Mouse (Mus musculus) layer of hippocampus, postnatal 36 days (tissue): ENCODE data around the gene Selenow. TPM values are rescaled to one million over a fixed set of nuclear protein-coding genes. Genes with fewer than 3 reads are reported as not detected.
A peak's percentile ranks its signal among the peaks of the same experiment; 100 is the strongest.
"Not testable (repeated sequence)": the region's sequence is repeated elsewhere in the genome, so short reads cannot be mapped to it uniquely, and the experiment has no call there.

ENCODE experiments used
- DNase-seq, 2 experiments: peaks; one replicate each; pipeline ENCODE4 v3.0.0; 2022
- total RNA-seq, 2 experiments: library from RNA; stranded (reverse); gene quantifications; 2 replicates each; pipeline ENCODE4 v1.2.3; 2021

Selenow gene
- total RNA-seq, 2 experiments from 2014 or later = 1,445 to 1,563 TPM

GRCm38 (mm10) chr7:15945721-15946536 is 23.7 kb upstream of the Selenow start, which contains the start of gene Nop53:
Nop53 (minus strand) TSS chr7:15946074.
- DNase-seq = peak; percentile 94 to 95

DNA sequence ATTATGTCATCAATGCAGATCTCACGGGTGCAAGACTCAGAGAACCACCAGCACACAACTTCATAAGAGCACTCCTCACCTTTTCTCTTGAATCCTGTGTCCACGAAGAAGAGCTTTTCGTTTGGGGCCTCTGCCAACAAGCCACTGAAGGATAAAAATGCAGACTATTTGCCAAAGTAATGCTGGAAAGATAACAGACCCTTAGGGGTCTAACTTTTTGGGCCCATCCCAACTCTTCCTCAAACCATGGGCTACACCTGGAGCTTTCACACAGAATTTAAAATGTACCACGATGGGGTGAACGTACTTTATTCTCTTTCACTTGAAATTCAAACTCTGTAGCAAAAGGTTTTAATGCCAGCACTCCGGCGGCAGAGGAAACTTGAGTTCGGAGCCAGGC is 23.0 kb upstream of the Selenow start:
- DNase-seq = no peak

DNA sequence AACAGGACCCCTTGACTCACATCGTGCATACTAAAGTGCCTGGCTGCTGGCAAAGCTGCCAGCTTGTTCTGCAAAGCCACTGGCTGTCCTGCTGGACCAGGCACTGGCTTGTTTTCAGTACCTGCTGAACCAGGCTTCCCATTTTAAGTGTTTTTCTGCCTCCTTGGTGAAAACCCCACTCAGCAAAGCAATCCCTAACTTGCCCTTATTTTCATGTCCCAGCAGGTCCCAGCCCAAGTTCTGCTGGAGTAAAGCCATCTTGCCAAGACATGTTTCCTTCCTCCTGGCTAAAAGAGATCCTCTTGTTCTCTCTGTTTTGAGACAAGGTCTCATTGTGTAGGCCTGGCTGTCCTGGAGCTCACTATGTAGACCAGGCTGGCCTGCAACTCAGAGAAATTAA is 22.1 kb upstream of the Selenow start:
- no peak for DNase-seq

DNA sequence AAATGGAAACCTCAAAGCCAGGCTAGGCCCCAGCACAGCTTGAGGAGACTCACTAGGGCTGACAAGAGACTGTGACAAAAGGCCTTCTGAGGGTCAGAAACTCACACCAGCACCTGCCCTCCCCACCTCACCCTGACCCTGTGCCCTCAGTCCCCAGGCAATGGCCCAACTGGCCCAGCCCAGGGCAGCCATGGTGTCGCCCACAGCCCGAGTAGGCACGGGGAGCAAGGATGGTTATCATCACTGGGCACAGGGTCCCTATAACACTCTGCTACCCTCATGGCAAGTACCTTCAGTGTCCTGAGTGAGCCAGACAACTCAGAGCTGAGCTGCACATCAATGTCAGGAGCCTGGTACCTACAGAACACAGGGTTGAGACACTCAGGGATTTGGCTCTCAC is 16.4 kb upstream of the Selenow start:
- no peak for DNase-seq

DNA sequence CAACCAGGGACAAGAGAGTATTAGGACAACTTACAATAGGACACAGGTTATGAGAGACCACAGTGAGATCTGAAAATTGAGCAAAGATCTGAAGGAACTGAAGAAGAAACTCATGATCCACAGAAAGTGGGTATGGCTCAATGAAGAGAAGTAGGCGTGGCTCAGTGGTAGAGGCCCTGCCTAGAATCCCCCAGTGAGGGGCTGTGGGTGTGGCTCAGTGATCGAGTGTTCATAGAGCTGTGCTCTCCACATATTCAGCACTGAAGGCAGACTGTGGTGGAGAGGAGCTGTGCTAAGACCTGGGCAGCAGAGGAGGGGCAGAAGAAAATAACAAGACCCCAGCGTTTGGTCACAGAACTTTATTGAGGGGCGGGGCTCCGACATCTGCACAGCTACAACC is 15.3 kb upstream of the Selenow start:
- DNase-seq = no peak

GRCm38 (mm10) chr7:15933437-15934359 is 11.5 kb upstream of the Selenow start:
- DNase-seq = peak; percentile 54 to 61

- DNase-seq = no peak
Observed at GRCm38 (mm10) chr7:15931635-15932034, 9.4 kb upstream of the Selenow start.

DNA sequence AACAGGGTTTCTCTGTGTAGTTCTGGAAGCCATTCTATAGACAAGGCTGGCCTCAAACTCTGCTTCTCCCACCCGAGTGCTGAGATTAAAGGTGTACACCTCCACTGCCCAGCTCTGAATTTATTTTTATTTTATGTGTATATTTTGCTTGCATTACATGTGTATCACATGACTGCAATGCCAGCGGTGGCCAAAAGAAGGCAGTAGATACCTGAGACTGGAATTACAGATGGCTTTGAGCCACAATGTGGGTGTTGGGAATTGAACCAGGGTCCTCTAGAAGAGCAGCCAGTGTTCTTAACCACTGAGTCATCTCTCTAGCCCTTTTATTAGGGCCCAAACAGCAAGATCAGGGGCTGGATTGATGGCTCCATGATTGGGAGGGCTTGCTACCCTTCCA is 8.3 kb upstream of the Selenow start:
- DNase-seq = no peak

- no peak for DNase-seq
Observed at GRCm38 (mm10) chr7:15929910-15930309, 7.7 kb upstream of the Selenow start.

GRCm38 (mm10) chr7:15921796-15922195 is 406 bp downstream of the Selenow start:
- peak in 1 of 2 experiments; percentile 38 for DNase-seq

DNA sequence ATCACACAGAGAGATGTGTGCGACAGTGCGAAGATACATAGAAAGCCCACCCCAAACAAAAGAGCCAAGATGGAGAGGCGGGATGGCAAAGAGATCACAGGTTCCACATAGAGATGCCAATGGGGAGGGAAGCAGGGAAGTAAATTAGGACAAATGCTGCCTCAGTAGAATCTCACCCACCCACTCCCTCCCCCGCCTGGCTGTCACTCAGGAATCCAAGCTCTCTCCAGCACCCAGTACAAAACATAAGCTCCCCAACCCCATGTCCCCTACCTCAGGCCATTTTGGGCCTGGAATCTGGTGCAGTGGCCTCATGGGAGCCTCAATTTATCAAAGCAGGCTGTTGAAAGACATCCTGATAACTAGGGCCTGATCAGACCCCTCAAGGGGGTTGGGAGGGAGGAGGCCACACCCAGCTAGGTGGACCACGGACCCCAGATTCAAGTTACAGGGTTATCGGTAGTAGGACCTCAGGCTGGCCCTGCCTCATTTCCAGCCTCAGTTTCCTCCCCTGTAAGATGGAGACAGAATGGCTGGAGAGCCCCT is 1.5 kb downstream of the Selenow start:
- DNase-seq = peak in 1 of 2 experiments; percentile 36

- no peak for DNase-seq
Observed at GRCm38 (mm10) chr7:15919947-15920346, 2.3 kb downstream of the Selenow start.

- no peak for DNase-seq
Observed at GRCm38 (mm10) chr7:15918371-15918770, 3.8 kb downstream of the Selenow start.

- no peak for DNase-seq
Observed at GRCm38 (mm10) chr7:15916996-15917395, 5.2 kb downstream of the Selenow start.

GRCm38 (mm10) chr7:15916134-15916723 is 6.0 kb downstream of the Selenow start:
- no peak for DNase-seq

DNA sequence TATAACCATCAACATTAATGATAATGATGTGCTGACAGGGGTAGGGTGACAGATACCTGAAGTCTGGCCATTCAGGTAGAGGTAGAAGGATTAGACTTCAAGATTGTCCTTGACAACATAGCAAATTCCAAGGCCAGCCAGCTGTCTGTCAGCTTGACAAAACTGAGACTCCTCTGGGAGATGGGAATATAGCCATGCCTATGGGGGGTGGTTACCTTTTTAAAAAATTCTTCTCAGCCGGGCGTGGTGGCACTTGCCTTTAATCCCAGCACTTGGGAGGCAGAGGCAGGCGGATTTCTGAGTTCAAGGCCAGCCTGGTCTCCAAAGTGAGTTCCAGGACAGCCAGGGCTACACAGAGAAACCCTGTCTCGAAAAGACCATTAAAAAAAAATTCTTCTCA is 6.5 kb downstream of the Selenow start:
- DNase-seq = not testable (repeated sequence)

DNA sequence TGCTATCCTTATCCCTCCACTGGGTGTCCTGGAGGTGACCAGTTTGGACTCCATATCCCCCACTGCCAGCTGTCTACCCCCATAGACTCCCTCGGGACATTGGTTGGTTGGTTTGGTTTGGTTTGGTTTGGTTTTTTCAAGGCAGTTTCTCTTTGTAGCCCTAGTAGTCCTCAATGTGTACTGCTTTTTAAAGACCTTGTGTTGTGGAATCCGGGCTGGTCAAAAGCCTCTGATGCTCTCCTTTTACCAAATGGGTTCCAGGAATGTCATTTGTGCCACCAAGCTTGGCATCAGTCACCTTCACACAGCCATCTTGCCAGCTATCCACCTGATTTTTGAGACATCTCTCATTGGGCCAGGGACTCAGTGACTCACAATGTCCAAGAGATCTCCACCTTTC is 7.5 kb downstream of the Selenow start:
- no peak for DNase-seq

- peak in 1 of 2 experiments; percentile 40 for DNase-seq
Observed at GRCm38 (mm10) chr7:15914252-15914651, 8.0 kb downstream of the Selenow start.

GRCm38 (mm10) chr7:15912183-15912582 is 10.0 kb downstream of the Selenow start:
- peak in 1 of 2 experiments; percentile 58 for DNase-seq

GRCm38 (mm10) chr7:15910521-15910920 is 11.7 kb downstream of the Selenow start:
- DNase-seq = no peak

GRCm38 (mm10) chr7:15907971-15908590 is 14.1 kb downstream of the Selenow start:
- DNase-seq = no peak

DNA sequence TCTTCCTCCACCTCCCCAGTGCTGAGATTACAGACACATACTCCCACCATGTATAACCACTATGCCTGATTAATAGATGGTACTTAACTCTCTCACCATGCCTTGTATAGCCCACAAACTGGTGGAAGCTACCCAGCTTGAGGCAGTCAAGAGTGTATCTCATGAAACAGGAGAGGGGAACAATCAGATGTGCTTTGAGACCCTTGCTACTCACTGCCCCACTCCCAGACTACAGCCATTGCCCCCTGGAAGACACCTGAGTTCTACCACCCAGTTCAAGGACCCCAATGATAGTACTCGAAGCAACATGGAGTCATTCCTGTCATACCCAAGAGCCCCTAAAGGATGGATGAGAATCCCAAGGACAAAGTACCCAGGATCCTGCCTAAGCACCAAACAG is 15.6 kb downstream of the Selenow start:
- DNase-seq = no peak
